Mouse (Mus musculus): ENCODE results near the gene Mpped2.

The Mpped2 gene

GRCm38 (mm10) chr2:106696372-106696771, 3.3 kb downstream of the Mpped2 start:
- no peak for ATAC-seq (ENCODE audit: low TSS enrichment)

DNA sequence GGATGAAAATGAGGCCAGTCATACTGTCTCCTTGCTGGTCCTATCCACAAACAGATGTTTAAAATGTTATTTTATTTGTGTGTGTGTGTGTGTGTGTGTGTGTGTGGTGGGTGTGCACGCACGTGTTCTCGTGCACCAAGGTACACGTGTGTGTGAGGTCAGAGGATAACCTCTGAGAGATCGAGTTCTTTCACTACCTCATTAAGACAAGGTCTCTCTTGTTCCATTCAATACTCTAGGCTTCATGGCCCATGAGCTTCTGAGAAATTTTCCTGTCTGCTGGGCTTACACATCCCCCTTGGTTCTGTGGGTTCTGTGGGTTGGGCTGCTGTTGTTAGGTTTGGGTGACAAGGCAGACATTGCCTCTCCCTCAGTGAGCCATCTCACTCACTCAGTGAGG, 12.6 kb downstream of the Mpped2 start:
- ATAC-seq (ENCODE audit: low TSS enrichment) = no peak

- ATAC-seq (ENCODE audit: low TSS enrichment) = no peak
Observed at GRCm38 (mm10) chr2:106707136-106707535, 14.1 kb downstream of the Mpped2 start.

GRCm38 (mm10) chr2:106710862-106711477, 17.9 kb downstream of the Mpped2 start:
- no peak for ATAC-seq (ENCODE audit: low TSS enrichment)

DNA sequence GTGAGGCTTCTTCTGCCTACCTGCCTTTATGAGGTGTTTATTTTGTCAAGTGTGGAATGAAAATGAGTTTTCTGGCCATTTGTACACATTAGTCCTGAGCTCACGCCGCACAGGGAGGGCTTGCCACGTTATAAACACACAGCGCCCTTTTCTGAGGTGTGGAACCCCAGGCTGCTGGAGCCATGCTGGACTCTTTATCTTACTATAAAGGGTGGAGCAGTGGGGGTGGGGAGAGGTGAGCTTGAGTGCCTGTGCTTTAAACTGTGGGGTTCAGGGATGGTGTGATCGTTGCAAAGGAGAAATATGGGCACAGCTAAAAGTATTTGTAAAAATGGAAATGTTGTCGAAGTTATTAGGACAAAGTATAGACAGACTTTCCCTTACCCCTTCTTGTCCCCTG, 18.4 kb downstream of the Mpped2 start:
- no peak for ATAC-seq (ENCODE audit: low TSS enrichment)

DNA sequence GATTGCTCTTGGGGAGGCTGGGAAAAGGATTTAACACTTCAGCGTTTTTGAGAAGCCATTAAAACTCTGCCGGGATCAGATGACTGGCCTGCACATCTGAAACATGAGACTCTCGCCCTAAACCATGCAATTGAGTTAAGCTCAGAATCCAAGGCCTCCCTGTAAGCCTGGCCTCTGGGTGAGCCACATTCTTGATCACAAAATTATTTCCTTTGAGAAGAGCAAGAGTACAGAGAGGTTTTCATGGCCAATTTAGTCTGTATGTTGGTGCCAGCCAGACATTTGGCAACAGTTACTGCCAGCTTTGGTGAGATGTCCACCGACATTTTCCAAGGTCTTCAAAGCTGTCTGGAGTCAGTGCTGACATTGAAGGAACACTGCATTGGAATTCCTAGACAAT, 20.1 kb downstream of the Mpped2 start:
- ATAC-seq (ENCODE audit: low TSS enrichment) = no peak

- peak; percentile 53 for ATAC-seq (ENCODE audit: low TSS enrichment)
Observed at GRCm38 (mm10) chr2:106715674-106716364, 22.8 kb downstream of the Mpped2 start.

- no peak for ATAC-seq (ENCODE audit: low TSS enrichment)
Observed at GRCm38 (mm10) chr2:106716365-106716717, 23.3 kb downstream of the Mpped2 start.

DNA sequence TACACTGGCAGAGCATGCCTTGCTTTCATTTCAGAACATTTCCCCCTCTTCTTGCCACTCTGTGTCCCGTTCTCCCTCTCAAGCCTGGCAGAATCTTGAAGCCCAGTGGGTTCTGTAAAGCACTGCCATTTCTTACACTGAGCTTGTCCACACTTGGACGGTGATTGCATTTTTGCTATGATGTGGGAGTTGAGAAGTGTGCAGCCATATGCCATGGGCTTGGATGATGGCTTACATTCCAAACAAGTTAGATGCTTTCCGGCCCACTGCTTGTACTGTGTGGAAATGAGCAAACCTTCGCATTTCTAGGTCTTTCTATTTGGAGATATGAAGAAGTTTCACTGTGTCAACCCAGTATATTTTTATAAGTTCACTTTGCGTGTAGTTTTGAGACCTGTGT, 25.8 kb downstream of the Mpped2 start:
- ATAC-seq (ENCODE audit: low TSS enrichment) = peak; percentile 83

GRCm38 (mm10) chr2:106719434-106719833, 26.4 kb downstream of the Mpped2 start:
- ATAC-seq (ENCODE audit: low TSS enrichment) = peak; percentile 21

DNA sequence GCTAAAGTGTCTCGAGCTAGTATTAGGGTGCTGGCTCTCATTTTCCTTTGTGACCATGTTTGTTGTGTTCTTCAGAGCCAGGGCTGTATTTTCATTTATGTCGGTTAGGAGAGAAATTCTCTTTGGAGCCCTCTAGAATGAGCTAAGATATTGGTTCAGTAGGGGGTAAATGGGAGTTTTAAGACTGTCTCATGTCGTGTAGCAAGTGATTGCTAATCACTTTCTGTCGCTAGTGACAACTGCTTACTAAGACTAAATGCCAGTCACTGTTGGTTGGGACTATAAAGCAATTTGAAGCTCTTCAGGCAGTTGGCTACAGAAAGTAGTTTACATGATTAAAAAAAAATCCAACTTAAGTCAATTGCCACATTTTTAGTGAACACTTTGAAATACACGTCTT, 27.6 kb downstream of the Mpped2 start:
- ATAC-seq (ENCODE audit: low TSS enrichment) = no peak

DNA sequence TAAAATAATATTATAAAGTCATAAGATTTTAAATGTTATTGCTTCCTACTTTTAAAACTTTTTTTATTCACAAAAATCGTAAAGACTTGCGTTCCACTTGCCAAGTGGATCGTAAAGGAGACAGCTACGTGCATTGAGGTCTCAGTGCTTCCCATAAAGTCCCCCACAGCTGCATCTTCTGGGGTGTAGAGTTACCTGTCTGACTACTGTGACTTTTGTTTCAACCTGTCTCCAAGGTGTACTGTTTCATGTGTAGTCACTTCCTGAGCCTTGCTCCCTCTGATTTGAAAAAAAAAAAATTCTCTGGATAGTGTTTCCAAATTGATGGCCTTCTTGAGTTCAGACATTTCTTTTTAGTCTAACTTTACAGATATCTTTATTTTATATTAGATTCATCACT, 29.0 kb downstream of the Mpped2 start:
- ATAC-seq (ENCODE audit: low TSS enrichment) = no peak

- no peak for ATAC-seq (ENCODE audit: low TSS enrichment)
Observed at GRCm38 (mm10) chr2:106729951-106730564, 37.0 kb downstream of the Mpped2 start.

- peak; percentile 58 for ATAC-seq (ENCODE audit: low TSS enrichment)
Observed at GRCm38 (mm10) chr2:106730608-106731007, 37.5 kb downstream of the Mpped2 start.

DNA sequence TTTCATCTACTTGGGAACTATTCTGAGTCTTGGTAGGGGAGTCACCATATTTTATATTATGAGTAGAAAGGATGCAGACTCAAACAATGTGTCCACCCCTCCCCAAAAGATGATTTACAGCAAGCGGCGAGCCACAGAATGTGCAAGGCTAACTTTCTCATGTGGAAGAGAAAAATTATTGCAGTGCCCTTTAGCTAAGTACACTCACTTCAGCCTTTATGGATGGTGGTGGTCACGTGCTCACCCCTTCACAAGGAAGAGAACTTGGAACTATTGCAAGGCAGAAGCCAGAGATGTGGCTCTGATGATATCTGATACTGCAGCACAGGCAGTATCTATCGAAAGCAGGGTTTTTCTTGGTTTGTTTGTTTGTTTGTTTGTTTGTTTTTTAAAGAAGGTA, 38.4 kb downstream of the Mpped2 start:
- ATAC-seq (ENCODE audit: low TSS enrichment) = no peak

- ATAC-seq (ENCODE audit: low TSS enrichment) = no peak
Observed at GRCm38 (mm10) chr2:106732171-106732570, 39.1 kb downstream of the Mpped2 start.

DNA sequence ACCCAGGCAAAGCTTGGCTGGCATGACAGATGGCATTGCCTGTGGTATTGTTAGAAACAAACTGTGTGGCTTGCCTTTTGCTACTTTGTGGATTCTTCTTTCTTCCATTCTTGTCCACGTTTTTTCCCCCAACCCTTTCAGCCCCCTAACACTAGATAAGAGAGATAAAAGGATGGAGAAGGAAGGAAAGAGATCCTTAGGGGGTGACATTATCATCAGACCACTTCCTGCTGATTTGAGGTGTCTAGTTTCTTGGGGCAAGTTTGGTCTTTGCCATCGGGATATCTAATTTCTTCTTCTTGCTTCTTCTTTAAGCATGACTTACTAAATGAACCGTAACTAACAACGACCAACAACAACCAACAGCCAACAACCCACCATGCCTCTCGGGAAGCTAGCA, 40.3 kb downstream of the Mpped2 start:
- ATAC-seq (ENCODE audit: low TSS enrichment) = no peak

GRCm38 (mm10) chr2:106734004-106734403, 40.9 kb downstream of the Mpped2 start:
- ATAC-seq (ENCODE audit: low TSS enrichment) = no peak

DNA sequence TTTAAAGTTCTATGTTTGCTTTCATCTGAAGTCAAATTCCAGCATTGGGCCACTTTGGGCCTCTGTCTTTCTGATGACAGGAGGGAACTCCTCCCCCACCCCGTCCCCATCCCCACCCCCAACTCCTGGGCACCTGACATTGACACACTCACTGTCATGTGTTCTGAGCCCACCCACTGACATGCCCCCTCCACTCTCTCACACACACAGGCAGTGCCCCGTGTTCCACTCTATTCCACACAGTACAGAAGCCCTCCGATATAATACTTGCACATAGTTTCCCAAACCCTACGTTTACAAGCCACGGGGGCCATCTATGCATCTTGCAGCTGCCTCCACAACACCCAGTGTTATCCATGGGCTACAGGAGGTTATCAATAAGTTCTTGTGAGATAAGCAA, 42.1 kb downstream of the Mpped2 start:
- no peak for ATAC-seq (ENCODE audit: low TSS enrichment)

DNA sequence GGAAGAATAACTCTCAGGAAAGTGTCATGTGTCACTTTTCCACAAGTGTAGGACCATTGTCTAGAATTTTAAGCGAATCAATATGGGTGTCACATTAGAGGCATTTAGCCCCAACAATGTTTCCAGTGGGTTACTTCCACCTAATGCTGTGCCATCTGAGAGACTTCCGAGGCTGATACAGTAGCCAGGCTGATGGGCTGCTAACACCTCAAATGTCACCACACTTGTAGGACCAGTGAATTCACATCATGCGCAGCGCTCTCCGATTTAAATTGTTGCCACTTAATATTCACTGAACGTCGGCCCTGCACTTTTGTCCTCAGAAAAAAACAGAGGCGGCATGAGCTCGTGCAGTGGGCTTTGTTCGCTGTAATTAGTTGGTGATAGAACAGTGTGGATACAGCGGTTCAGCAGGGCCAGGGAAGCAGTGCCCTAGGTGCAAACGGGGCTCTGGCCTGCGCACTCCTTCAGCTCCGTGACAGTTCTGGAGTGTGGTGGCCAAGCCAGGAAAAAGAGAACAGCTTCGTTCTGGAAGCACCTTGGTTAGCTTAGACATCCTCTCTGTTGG, 42.8 kb downstream of the Mpped2 start:
- ATAC-seq (ENCODE audit: low TSS enrichment) = no peak

- no peak for ATAC-seq (ENCODE audit: low TSS enrichment)
Observed at GRCm38 (mm10) chr2:106738951-106739350, 45.9 kb downstream of the Mpped2 start.

DNA sequence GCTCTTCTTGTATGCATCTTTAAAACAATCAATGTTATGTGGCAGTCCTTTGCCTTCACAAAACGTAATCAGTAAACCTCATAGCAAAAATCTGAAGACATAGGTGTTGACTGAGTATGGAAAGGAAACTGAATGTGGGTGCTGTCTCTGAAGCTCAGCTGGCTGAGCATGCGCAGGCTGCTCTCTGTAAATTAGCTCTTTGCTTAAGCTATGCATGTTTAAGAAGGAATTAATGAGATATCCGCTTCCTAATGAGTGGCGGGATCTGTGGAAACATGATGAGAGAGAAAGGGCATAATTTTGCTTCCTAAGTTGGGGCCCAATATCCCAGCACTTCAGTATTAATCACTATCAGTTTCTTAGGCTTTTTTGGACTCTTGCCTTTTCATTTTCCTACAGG, 51.0 kb downstream of the Mpped2 start:
- no peak for ATAC-seq (ENCODE audit: low TSS enrichment)

DNA sequence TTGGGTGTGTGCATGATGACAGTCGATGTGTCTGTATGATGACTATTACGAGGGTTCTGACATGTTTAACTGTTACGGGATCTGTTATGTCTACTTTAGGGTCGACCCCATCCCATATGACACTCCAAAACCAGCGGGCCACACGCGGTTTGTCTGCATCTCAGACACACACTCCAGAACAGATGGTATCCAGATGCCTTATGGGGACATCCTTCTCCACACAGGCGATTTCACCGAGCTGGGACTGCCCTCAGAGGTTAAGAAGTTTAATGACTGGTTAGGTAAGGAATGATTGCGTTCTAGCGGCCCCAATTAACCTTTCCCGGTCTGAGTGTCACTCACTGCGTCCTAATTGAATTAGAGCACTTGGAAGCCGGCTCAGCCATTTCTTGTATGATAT, 51.5 kb downstream of the Mpped2 start:
- ATAC-seq (ENCODE audit: low TSS enrichment) = no peak
